Mouse (Mus musculus) hindbrain, embryonic 13.5 days (tissue): ENCODE data around the gene D430041D05Rik. TPM values are rescaled to one million over a fixed set of nuclear protein-coding genes. Genes with fewer than 3 reads are reported as not detected.

ENCODE experiments used
- ATAC-seq: fragments of 200-750 bp; cut with Nextera tagmentation; 2 replicates; pipeline ENCODE4 v1.8.0; 2017; ENCODE audit warnings: moderate TSS enrichment; ENCODE audit not compliant: low FRiP score
- H3K27ac ChIP-seq: fragments of 300-500 bp; sonication (generic); 2 replicates; pipeline ENCODE4 v1.5.1; 2015; ENCODE audit warnings: inconsistent platforms, mild to moderate bottlenecking, moderate library complexity
- H3K27me3 ChIP-seq: fragments of 300-500 bp; sonication (generic); 2 replicates; pipeline ENCODE4 v1.6.1; 2015; ENCODE audit warnings: mild to moderate bottlenecking, inconsistent platforms
- H3K36me3 ChIP-seq: fragments of 300-500 bp; sonication (generic); 2 replicates; pipeline ENCODE4 v1.6.1; 2015; ENCODE audit warnings: mild to moderate bottlenecking, inconsistent platforms
- H3K4me1 ChIP-seq: fragments of 300-500 bp; sonication (generic); replicated peaks from 2 replicates; pipeline ENCODE4 v1.6.1; 2015; ENCODE audit warnings: inconsistent platforms
- H3K4me2 ChIP-seq: fragments of 300-500 bp; sonication (generic); 2 replicates; pipeline ENCODE4 v1.6.1; 2015; ENCODE audit warnings: inconsistent platforms, mild to moderate bottlenecking, moderate library complexity
- H3K4me3 ChIP-seq: fragments of 300-500 bp; sonication (generic); 2 replicates; pipeline ENCODE4 v1.5.1; 2015; ENCODE audit warnings: mild to moderate bottlenecking, inconsistent platforms
- H3K9ac ChIP-seq: fragments of 300-500 bp; sonication (generic); 2 replicates; pipeline ENCODE4 v1.6.1; 2015; ENCODE audit warnings: mild to moderate bottlenecking, inconsistent platforms
- H3K9me3 ChIP-seq: fragments of 300-500 bp; sonication (generic); 2 replicates; pipeline ENCODE4 v1.6.1; 2016; ENCODE audit warnings: inconsistent platforms
- WGBS: fragments of 180-500 bp; shearing (Covaris S2); methylation state at CpG from one replicate; pipeline ENCODE4 v1.1.7; 2015; 5-methylcytosine and 5-hydroxymethylcytosine counted together
- polyA plus RNA-seq: library from polyadenylated mRNA; unstranded; fragments of >200 nt; fragmentation: Nextera tagmentation; extraction: Ambion mirVana; gene quantifications from 2 replicates; pipeline ENCODE4 v1.2.1, GENCODE M21; 2015

Gene D430041D05Rik
- polyA plus RNA-seq, 1 experiment from 2014 or later, result 6.8 TPM

DNA sequence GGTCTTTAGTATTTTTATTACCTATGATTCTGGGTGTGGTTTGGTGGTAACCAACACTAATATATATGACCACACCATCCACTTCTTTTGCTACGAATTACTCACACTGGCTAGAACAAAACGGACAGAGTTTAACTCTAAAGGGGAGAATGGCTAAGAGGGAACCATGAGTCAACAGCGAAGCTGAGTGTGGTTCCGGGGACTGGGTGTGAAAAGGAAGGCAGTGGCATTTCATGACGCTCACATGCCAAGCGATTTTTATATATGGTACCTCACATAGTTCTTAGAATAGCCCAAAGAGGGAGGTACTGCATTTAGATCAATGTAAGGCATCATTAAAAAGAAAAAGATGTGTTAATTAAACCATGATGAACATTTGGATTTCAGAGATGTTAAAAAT lies 79.6 kb downstream of the D430041D05Rik start:
- no peak for ATAC-seq
- H3K36me3 ChIP-seq, result no peaks in the 10 kb centered on the region
- no peak overlapping the region for H3K9ac ChIP-seq
- peaks cover 49% of the 10 kb centered on the region for H3K4me1 ChIP-seq
- H3K27ac ChIP-seq, result no peak overlapping the region
- H3K27me3 ChIP-seq, result no peaks in the 10 kb centered on the region
- H3K4me2 ChIP-seq, result no peak overlapping the region
- 92% methylated on average over 6 of the region's 6 CpGs for WGBS
- H3K4me3 ChIP-seq, result no peak overlapping the region
- no peaks in the 10 kb centered on the region for H3K9me3 ChIP-seq

DNA sequence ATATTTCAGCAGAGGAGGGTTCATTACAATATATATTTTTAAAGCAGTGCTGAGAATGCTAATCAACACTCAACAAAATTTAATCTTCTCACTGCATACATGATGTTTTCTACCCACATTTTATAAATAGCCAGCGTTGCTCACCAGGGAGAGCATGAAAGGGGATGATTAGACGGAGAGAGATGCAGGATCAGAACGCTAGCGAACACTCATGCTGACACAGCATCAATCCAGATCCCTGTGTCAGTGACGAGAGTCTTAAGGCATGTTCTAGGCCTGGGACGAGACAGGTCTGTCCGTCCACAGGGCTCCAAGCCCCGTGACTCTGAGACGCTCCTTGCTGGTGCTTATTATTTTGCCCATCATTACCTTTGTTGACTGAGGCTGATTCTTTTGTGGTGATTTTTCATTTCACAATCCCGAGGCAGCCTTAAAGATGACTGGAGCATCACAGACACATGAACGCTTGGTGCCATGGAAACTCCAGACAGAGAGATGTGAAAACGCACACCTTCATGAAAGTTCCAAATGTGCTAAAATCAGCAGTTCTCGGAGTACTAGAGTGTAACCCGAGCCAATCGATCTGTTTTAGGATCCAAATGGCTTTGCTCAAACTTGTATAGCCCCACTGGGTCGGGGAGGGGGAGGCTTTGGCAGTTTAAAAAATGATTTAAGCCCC lies 83.6 kb downstream of the D430041D05Rik start:
- Histone ChIP-seq H3K9ac (no peak overlapping the region), H3K9me3 (no peaks in the 10 kb centered on the region), H3K4me1 (peaks cover 29% of the 10 kb centered on the region), H3K4me3 (no peak overlapping the region), H3K27me3 (no peaks in the 10 kb centered on the region), H3K36me3 (no peaks in the 10 kb centered on the region), H3K27ac (0 out of 2 replicates have a peak overlapping the region, but pooled peaks have one; percentile 6), H3K4me2 (no peak overlapping the region)
- peak; percentile 33; the same call in 1 of the 2 replicates for ATAC-seq
- 74% methylated on average over 16 of the region's 16 CpGs for WGBS

DNA sequence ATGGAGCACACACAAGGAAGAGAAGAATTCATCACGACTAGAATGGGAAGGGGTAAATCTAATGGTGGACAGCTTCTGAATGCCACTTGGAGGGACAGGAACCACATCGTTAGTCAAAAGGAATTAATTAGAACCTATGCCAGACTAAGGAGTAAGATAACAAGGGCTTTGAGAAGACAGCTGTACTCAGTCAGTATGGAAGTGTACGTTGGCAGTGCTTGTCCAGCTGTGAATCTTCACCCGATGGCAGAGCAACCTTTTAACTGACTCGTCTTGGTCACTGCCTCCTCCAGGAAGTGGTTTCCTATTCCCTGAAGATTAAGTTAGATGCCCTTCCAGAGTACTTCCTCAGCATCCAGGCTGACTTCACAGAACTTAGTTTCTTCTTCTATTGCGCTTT lies 87.0 kb downstream of the D430041D05Rik start:
- no peak overlapping the region for H3K9ac ChIP-seq
- H3K4me2 ChIP-seq, result no peak overlapping the region
- peaks cover 48% of the 10 kb centered on the region for H3K4me1 ChIP-seq
- H3K9me3 ChIP-seq, result no peaks in the 10 kb centered on the region
- H3K27me3 ChIP-seq, result no peaks in the 10 kb centered on the region
- no peak overlapping the region for H3K4me3 ChIP-seq
- ATAC-seq, result no peak
- no peak overlapping the region for H3K27ac ChIP-seq
- H3K36me3 ChIP-seq, result no peaks in the 10 kb centered on the region
- WGBS, result 73% methylated on average over 6 of the region's 6 CpGs

DNA sequence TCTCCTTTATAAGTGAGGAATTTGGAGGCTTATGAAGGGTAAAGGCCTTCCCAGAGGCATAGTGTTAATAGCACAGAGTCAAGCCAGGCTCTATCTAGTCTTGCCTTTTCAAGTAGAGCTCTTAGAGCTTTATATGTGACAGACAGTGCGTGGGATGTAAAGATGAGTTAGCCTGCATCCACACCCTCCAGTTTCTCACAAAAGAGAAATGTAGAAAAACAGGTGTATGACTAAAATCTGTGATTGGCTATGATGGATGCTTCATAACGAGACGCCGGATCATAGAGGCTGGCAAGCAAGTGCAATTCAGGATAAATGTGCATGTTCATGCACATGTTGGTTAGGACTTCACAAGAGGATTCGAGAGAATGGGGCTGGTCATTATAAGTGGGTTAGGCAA lies 87.5 kb downstream of the D430041D05Rik start:
- H3K36me3 ChIP-seq, result no peaks in the 10 kb centered on the region
- peaks cover 50% of the 10 kb centered on the region for H3K4me1 ChIP-seq
- H3K9ac ChIP-seq, result no peak overlapping the region
- ATAC-seq, result no peak
- WGBS, result 88% methylated on average over 5 of the region's 5 CpGs
- H3K27me3 ChIP-seq, result no peaks in the 10 kb centered on the region
- no peak overlapping the region for H3K4me2 ChIP-seq
- H3K9me3 ChIP-seq, result no peaks in the 10 kb centered on the region
- no peak overlapping the region for H3K27ac ChIP-seq
- H3K4me3 ChIP-seq, result no peak overlapping the region

DNA sequence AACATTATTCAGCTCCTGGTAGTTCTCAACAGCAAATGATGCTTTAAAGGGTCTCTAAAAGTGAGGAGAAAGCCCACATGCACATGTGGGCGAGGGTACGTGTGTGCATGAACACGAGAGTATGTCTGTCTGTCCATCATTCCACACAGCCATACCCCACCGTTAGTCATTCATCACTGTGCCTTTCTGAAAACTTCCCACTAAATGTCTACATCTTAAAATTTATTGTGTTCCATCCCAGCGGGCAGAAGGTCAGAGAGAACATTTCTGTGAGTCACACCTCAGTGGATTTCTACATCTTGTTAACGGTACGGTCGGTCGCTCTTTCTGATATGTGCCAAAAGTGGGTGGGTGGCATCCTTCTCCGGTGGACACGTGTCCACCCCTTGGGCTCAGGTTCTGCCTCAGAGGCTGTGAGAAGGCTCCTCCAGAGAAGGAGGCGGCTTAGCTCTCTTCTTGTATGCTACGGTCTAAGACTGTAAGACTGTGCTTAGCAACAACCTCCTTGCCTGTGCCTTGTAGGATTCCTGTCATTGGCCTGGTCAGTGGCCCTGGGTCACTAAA lies 90.7 kb downstream of the D430041D05Rik start:
- Histone ChIP-seq H3K4me3 (no peak overlapping the region), H3K36me3 (no peaks in the 10 kb centered on the region), H3K4me1 (peaks cover 29% of the 10 kb centered on the region), H3K4me2 (no peak overlapping the region), H3K9ac (no peak overlapping the region), H3K27ac (no peak overlapping the region), H3K27me3 (no peaks in the 10 kb centered on the region), H3K9me3 (no peaks in the 10 kb centered on the region)
- ATAC-seq, result no peak
- 84% methylated on average over 13 of the region's 13 CpGs for WGBS

DNA sequence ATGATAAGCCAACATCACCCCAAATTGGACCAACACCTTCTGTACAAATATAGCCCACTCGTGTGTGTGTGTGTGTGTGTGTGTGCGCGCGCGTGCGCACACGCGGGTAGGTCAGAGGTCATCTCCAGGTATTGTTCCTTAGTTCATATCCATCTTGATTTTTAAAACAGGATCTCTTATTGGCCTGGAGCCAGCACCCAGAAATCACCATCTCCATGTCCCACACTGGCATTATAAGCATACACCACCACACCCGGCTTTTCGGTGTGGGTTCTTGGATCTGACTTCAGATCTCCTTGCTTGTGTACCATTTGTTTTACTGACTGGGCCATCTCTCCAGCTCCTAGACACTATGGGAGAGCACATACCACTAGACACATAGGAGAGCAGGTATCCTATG lies 91.4 kb downstream of the D430041D05Rik start:
- Histone ChIP-seq H3K9me3 (no peaks in the 10 kb centered on the region), H3K36me3 (no peaks in the 10 kb centered on the region)
- 98% methylated on average over 10 of the region's 10 CpGs for WGBS

DNA sequence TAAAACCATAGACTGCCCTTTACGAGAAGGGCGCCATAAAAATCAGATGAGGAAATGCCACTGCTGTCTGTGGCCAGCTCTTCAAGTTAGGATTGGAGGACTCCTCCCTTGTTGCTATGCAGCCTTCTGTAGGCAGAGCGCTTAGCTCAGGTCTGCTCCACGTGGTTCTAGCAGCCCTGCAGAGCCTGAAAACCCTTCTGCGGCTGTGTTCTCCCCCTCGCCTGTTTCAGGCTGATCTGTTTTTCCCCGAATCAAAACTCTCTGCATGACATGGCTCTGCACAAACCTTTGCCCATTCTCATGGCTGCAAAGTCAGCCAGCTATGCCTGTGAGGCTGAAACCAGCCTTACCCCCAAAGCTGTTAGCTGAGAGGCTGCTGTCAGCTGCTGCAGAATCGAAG lies 91.9 kb downstream of the D430041D05Rik start:
- 0 out of 2 replicates have a peak, but pooled peaks have one; percentile 27 for ATAC-seq
- Histone ChIP-seq H3K4me3 (no peak overlapping the region), H3K27ac (peak overlapping the region; percentile 31; the same call in 1 of the 2 replicates), H3K4me1 (peaks cover 26% of the 10 kb centered on the region), H3K36me3 (no peaks in the 10 kb centered on the region), H3K4me2 (no peak overlapping the region), H3K9me3 (no peaks in the 10 kb centered on the region), H3K9ac (no peak overlapping the region), H3K27me3 (no peaks in the 10 kb centered on the region)
- WGBS, result 52% methylated on average over 8 of the region's 8 CpGs

More for the DNA sequence above, 91.4 kb downstream of the D430041D05Rik start:
- Histone ChIP-seq H3K9ac (no peak overlapping the region), H3K4me1 (peaks cover 29% of the 10 kb centered on the region), H3K27ac (no peak overlapping the region), H3K4me2 (no peak overlapping the region), H3K27me3 (no peaks in the 10 kb centered on the region), H3K4me3 (no peak overlapping the region)
- ATAC-seq, result no peak

DNA sequence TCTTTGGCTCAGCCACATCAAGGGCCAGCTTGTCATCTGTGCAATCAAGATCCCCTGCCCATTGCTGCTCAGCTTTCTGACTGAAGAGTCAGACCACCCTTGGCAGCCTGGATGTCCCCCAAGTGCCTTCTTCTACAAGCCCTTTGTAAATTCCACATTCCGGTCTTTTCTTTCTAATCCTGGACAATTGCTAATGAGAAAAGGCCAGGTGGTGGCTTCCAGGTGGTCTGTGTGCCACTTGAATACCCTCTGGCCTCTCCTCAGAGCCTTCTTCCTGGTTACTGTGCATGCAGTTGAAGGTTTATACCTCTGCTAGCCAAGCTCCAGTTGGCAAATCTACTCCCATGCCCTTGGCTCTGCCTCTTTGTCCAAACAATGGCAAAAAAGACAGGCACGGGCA lies 92.6 kb downstream of the D430041D05Rik start:
- ATAC-seq, result no peak
- Histone ChIP-seq H3K4me3 (no peak overlapping the region), H3K4me1 (peaks cover 20% of the 10 kb centered on the region), H3K27ac (no peak overlapping the region), H3K4me2 (no peak overlapping the region), H3K9me3 (no peaks in the 10 kb centered on the region), H3K36me3 (no peaks in the 10 kb centered on the region), H3K27me3 (no peaks in the 10 kb centered on the region), H3K9ac (no peak overlapping the region)
- WGBS, result 80% methylated on average over 2 of the region's 2 CpGs

DNA sequence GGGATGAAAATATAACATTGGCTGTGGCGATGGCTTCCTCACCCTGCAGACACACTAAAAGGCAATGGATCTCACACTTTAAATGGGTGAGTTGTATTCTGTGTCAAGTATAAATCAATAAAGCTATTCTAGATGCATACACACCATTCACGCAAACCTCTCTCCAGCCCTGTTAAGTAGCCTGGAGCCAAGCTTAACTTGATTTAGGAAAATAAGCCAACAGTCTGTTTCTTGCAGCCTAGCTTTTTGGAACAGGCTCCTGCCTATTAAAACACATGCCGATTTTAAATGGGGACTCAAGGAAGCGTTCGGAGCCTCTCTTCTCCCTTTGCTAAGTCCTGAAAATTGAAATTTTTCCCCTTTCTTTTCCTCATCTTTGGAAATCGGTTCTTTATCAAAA lies 93.2 kb downstream of the D430041D05Rik start:
- no peak for ATAC-seq

DNA sequence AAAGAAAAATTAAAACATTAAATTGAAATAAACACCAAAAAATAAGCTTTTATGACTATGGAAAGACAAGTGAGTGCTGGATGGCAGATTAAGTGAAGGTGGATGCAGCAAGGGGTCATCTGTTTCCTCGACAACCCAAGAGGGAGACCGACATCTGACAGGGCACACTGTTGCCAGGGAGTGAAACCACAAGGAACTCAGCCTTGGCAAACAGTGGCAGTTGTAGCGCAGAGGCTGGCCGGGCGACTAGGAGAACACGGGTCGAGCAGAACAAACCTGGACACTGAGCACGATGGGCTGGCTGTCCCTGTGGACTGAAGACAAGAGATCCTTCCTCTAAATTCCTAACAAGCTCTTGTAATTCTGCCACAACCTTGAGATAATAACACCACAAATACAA lies 94.3 kb downstream of the D430041D05Rik start:
- H3K27ac ChIP-seq, result no peak overlapping the region
- no peak overlapping the region for H3K4me3 ChIP-seq
- H3K27me3 ChIP-seq, result no peaks in the 10 kb centered on the region
- H3K36me3 ChIP-seq, result no peaks in the 10 kb centered on the region
- H3K4me1 ChIP-seq, result peaks cover 18% of the 10 kb centered on the region
- ATAC-seq, result no peak
- H3K9ac ChIP-seq, result no peak overlapping the region
- no peaks in the 10 kb centered on the region for H3K9me3 ChIP-seq
- no peak overlapping the region for H3K4me2 ChIP-seq
- 61% methylated on average over 8 of the region's 8 CpGs for WGBS

More for the DNA sequence above, 93.2 kb downstream of the D430041D05Rik start:
- Histone ChIP-seq H3K9ac (no peak overlapping the region), H3K27me3 (no peaks in the 10 kb centered on the region), H3K36me3 (no peaks in the 10 kb centered on the region), H3K4me2 (no peak overlapping the region), H3K27ac (no peak overlapping the region), H3K4me1 (peaks cover 20% of the 10 kb centered on the region), H3K9me3 (no peaks in the 10 kb centered on the region), H3K4me3 (no peak overlapping the region)
- 87% methylated on average over 6 of the region's 6 CpGs for WGBS

DNA sequence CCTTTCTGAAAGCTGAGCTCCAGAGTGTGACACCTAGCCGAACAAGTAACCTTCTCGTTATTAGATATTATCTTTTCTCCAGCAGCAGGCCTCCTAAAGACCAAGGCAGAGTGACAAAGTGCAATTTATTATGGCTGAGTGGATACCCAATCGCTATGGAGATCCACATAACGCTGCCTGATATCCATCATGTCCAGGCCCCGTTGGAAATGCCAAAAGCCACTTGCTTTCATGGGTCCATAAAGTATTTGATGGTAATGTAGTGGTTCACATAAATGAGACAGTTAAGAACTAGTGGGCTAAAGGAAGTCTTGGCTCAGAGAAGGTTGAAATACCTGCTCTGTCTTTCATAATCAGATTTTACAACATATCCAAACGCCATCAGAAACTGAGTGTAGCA lies 97.6 kb downstream of the D430041D05Rik start:
- no peak for ATAC-seq
- H3K4me1 ChIP-seq, result peaks cover 7% of the 10 kb centered on the region; the same call in 1 of the 2 replicates
- H3K4me2 ChIP-seq, result no peak overlapping the region
- no peaks in the 10 kb centered on the region for H3K9me3 ChIP-seq
- H3K36me3 ChIP-seq, result no peaks in the 10 kb centered on the region
- H3K4me3 ChIP-seq, result no peak overlapping the region
- 67% methylated on average over 6 of the region's 6 CpGs for WGBS
- H3K27me3 ChIP-seq, result no peaks in the 10 kb centered on the region
- H3K9ac ChIP-seq, result no peak overlapping the region
- H3K27ac ChIP-seq, result no peak overlapping the region

DNA sequence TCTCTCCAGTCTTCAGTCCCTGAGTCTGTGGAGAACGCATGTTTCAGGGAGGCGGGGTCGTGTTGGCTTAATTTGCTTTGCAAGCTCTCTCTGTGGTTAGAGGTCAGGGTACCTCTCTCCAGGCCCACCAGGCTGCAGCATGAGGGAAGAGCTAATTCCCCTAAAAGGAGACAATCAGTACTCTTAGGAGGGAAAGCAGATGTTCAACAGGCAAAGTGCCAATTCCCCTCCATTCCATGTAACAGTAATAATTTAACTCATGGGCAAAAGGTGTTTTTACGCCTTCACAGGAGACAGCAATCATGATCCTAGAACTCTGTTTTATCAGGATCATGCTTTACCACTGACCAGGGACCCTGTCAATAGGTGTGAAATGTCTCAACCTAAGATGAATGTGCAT lies 103.7 kb downstream of the D430041D05Rik start:
- no peak for ATAC-seq
- Histone ChIP-seq H3K36me3 (no peaks in the 10 kb centered on the region), H3K27ac (no peak overlapping the region), H3K4me2 (no peak overlapping the region), H3K4me1 (peaks cover 19% of the 10 kb centered on the region), H3K9me3 (no peaks in the 10 kb centered on the region), H3K4me3 (no peak overlapping the region), H3K9ac (no peak overlapping the region), H3K27me3 (no peaks in the 10 kb centered on the region)
- WGBS, result 66% methylated on average over 4 of the region's 4 CpGs

DNA sequence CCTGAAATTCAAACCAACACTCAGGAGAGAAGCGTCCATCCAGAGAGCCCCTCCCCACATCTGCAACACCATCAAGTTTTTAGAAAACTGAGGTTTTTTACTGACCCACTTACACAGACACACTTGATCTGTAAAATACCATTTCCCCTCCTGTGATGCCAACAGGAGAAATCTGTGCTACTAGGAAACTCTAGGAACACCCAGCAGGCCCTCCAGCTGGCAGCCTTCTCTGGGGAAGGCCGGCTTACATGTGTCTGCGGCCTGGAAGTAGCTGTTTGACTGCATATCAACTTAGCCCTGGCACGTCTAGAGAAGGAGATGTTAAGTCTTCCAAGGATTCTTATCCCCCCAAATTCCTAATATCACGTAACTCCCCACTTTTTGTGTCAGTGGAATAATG lies 105.1 kb downstream of the D430041D05Rik start:
- H3K27ac ChIP-seq, result no peak overlapping the region
- H3K4me1 ChIP-seq, result peaks cover 19% of the 10 kb centered on the region
- no peaks in the 10 kb centered on the region for H3K36me3 ChIP-seq
- 78% methylated on average over 5 of the region's 5 CpGs for WGBS
- ATAC-seq, result no peak
- no peaks in the 10 kb centered on the region for H3K9me3 ChIP-seq
- H3K27me3 ChIP-seq, result no peaks in the 10 kb centered on the region
- no peak overlapping the region for H3K4me3 ChIP-seq
- H3K9ac ChIP-seq, result no peak overlapping the region
- H3K4me2 ChIP-seq, result no peak overlapping the region
